Mouse (Mus musculus): Measurements from ENCODE around the gene Gm26602. TPM values are rescaled to one million over a fixed set of nuclear protein-coding genes. Genes with fewer than 3 reads are reported as not detected.

Gm26602 gene
- polyA plus RNA-seq, 1 experiment from 2014 or later, result 5.9 TPM

DNA sequence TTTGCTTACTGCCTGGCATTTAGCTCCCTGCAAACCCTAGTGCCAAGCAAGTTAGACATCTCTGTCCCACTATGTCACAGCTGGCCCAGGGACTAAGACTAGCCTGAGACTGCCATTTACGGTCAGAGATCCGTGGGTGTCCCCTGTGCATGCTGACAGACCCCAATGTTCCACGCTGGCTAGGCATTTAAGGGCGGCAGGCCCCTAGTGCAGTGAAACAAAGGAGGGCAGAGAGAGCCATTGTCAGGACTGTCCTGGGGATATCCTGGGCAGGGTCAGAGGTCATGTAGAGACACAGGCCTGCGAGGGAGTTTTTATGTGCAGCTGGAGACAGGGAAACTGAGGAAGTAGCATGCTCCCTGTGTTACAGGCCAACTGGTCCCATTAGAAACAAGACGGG is 23.2 kb downstream of the Gm26602 start:
- no peak overlapping the region for H3K4me2 ChIP-seq (ENCODE audit: low read depth, low read length)
- H3K9ac ChIP-seq (replicated peaks; ENCODE audit: low read depth, low read length), result no peak overlapping the region
- H3K9me3 ChIP-seq (ENCODE audit: control insufficient read depth, low read length), result no peaks in the 10 kb centered on the region
- ATAC-seq (ENCODE audit: low read depth), result no peak
- no peaks in the 10 kb centered on the region for H3K27me3 ChIP-seq (ENCODE audit: control insufficient read depth, insufficient read depth, low read length)
- H3K27ac ChIP-seq (ENCODE audit: low read depth, low read length), result peak overlapping the region; percentile 39; the same call in 1 of the 2 replicates
- H3K4me3 ChIP-seq (ENCODE audit: low read depth, low read length), result no peak overlapping the region
- 24% methylated on average over 6 of the region's 6 CpGs for WGBS
- peaks cover 31% of the 10 kb centered on the region for H3K4me1 ChIP-seq (ENCODE audit: control insufficient read depth, insufficient read depth, low read length)
- peaks cover 19% of the 10 kb centered on the region for H3K36me3 ChIP-seq (ENCODE audit: control insufficient read depth, insufficient read depth, low read length)

DNA sequence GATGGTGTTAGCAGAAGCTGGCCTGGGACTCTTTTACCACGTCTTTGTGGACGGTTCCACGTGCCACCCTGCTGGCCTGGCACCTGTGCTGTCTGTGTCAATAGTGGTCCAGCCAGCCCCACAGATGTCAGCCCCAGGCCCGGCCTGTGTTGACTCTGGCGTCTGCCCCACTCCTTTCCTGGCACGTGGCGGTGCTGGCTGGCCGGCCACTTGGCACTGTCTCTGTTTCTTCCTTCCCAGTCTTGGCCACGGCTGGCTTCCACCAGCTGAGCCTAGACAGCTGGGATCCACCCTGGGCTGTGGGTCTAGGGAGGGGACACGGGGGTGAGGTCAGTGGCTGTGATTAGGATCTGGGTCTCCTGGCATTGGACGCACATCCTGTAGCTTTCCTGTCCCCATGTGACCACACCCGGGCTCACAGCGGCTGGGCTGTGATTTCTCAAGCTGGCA is 23.6 kb downstream of the Gm26602 start:
- no peaks in the 10 kb centered on the region for H3K27me3 ChIP-seq (ENCODE audit: control insufficient read depth, insufficient read depth, low read length)
- H3K4me3 ChIP-seq (ENCODE audit: low read depth, low read length), result no peak overlapping the region
- ATAC-seq (ENCODE audit: low read depth), result peak; percentile 54; the same call in 1 of the 2 replicates
- peaks cover 29% of the 10 kb centered on the region for H3K4me1 ChIP-seq (ENCODE audit: control insufficient read depth, insufficient read depth, low read length)
- peaks cover 19% of the 10 kb centered on the region for H3K36me3 ChIP-seq (ENCODE audit: control insufficient read depth, insufficient read depth, low read length)
- no peak overlapping the region; the same call in none of the 2 replicates for H3K27ac ChIP-seq (ENCODE audit: low read depth, low read length)
- WGBS, result 45% methylated on average over 13 of the region's 13 CpGs
- no peak overlapping the region for H3K9ac ChIP-seq (replicated peaks; ENCODE audit: low read depth, low read length)
- H3K9me3 ChIP-seq (ENCODE audit: control insufficient read depth, low read length), result no peaks in the 10 kb centered on the region
- no peak overlapping the region for H3K4me2 ChIP-seq (ENCODE audit: low read depth, low read length)

DNA sequence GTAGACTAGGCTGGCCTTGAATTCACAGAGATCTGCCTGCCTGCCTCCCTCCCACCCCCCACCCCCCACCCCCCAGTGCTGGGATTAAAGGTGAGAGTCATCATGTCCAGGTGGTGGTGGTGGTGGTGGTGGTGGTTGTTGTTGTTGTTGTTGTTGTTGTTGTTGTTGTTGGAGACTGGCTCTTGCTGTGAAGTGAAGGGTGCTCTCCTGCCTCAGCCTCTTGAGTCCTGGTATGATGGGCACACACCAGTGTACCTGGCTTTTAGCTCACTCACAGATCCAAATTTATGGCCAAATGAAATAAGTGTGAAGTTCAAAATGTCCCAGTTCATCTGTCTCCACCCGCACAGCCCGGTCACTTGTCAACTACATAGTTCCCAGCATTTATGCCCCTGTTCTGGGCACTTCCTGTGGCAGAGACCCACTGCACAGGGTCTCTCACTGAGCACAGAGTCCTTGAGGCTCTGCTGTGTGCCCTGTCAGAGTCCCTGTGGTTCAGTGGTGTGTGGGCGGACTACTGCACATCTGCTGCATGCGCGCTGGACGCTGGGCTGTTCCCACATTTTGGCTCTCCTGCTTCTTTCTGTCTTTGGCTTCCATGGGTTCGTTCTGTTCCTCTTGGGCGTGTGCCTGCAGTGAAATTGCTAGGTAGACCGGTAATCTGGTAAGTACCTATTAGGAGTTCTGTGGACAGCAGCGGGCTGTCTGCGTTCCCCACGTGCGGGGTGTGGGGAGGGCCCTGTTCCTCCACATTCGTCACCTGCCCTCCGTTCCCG is 24.3 kb downstream of the Gm26602 start:
- Histone ChIP-seq H3K27ac (ENCODE audit: low read depth, low read length) (no peak overlapping the region; the same call in 1 of the 2 replicates), H3K4me1 (ENCODE audit: control insufficient read depth, insufficient read depth, low read length) (peaks cover 29% of the 10 kb centered on the region), H3K4me3 (ENCODE audit: low read depth, low read length) (no peak overlapping the region), H3K36me3 (ENCODE audit: control insufficient read depth, insufficient read depth, low read length) (peaks cover 19% of the 10 kb centered on the region), H3K9me3 (ENCODE audit: control insufficient read depth, low read length) (no peaks in the 10 kb centered on the region), H3K4me2 (ENCODE audit: low read depth, low read length) (no peak overlapping the region), H3K27me3 (ENCODE audit: control insufficient read depth, insufficient read depth, low read length) (no peaks in the 10 kb centered on the region), H3K9ac (replicated peaks; ENCODE audit: low read depth, low read length) (no peak overlapping the region)
- no peak for ATAC-seq (ENCODE audit: low read depth)
- WGBS, result 91% methylated on average over 16 of the region's 16 CpGs

DNA sequence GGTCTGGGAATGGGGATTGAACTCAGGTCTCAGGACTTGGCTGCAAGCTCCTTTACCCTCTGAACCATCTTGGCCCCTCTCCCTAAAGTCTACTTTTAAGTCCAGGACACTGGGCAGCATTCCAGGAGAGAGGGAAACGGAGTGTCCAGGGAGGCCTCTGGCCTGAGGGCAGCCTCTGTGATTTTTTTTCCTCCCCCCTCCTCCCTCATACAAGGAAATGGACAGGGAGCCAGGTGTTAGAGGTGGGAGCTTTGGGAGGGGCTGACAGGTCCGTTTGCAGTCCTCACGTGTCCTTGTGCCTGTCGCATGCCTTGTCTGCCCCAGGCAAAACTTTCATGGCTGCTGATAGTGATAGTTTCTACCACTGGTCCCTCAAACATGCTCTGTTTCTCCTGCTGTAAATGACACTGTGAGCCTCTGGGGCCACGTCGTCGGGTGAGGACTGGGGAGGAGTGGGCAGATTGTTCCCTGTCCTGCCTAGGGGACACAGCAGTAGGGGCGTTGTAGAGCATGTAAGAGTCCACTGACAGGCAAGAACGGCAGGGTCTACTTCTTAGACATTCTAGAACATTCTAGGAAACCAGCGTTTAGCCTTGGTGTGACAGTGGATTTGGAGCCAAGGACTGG is 25.7 kb downstream of the Gm26602 start:
- WGBS, result 79% methylated on average over 10 of the region's 10 CpGs
- ATAC-seq (ENCODE audit: low read depth), result no peak
- Histone ChIP-seq H3K4me3 (ENCODE audit: low read depth, low read length) (no peak overlapping the region), H3K27ac (ENCODE audit: low read depth, low read length) (0 out of 2 replicates have a peak overlapping the region, but pooled peaks have one; percentile 3), H3K4me2 (ENCODE audit: low read depth, low read length) (no peak overlapping the region), H3K9me3 (ENCODE audit: control insufficient read depth, low read length) (no peaks in the 10 kb centered on the region), H3K36me3 (ENCODE audit: control insufficient read depth, insufficient read depth, low read length) (peaks cover 13% of the 10 kb centered on the region), H3K4me1 (ENCODE audit: control insufficient read depth, insufficient read depth, low read length) (peaks cover 25% of the 10 kb centered on the region), H3K27me3 (ENCODE audit: control insufficient read depth, insufficient read depth, low read length) (no peaks in the 10 kb centered on the region), H3K9ac (replicated peaks; ENCODE audit: low read depth, low read length) (peak overlapping the region; percentile 25; the same call in 1 of the 2 replicates)

DNA sequence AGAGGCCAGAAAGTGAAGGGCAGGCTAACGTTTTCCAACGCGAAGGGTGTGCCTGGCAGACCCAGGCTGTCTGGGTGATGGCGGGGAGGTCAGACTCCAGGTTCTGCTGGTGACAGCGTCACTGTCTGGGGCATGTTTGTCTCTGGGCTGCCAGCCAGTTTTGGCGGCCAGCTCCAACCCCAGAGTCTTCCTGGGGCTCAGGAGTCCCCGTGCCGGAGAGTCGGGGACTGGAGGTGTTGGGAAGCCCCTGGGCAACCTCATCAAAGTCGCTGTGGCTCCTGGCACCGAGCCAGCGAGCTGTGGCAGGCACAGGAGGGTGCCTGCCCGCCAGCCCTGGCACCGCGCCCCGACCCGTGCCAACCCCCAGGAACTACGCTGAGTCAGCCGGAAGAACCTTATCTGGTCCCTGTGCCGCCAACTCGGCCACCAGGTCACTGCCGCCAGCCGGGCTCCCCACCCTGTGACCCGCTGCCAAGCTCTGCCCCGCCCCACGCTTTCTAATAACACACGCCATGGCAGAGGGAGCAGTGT is 26.3 kb downstream of the Gm26602 start:
- Histone ChIP-seq H3K27me3 (ENCODE audit: control insufficient read depth, insufficient read depth, low read length) (no peaks in the 10 kb centered on the region), H3K4me3 (ENCODE audit: low read depth, low read length) (no peak overlapping the region), H3K4me1 (ENCODE audit: control insufficient read depth, insufficient read depth, low read length) (peaks cover 25% of the 10 kb centered on the region), H3K9ac (replicated peaks; ENCODE audit: low read depth, low read length) (peak overlapping the region; percentile 25; the same call in 1 of the 2 replicates), H3K9me3 (ENCODE audit: control insufficient read depth, low read length) (no peaks in the 10 kb centered on the region), H3K4me2 (ENCODE audit: low read depth, low read length) (no peak overlapping the region), H3K27ac (ENCODE audit: low read depth, low read length) (0 out of 2 replicates have a peak overlapping the region, but pooled peaks have one; percentile 3), H3K36me3 (ENCODE audit: control insufficient read depth, insufficient read depth, low read length) (peaks cover 13% of the 10 kb centered on the region)
- no peak for ATAC-seq (ENCODE audit: low read depth)
- 48% methylated on average over 27 of the region's 27 CpGs for WGBS

DNA sequence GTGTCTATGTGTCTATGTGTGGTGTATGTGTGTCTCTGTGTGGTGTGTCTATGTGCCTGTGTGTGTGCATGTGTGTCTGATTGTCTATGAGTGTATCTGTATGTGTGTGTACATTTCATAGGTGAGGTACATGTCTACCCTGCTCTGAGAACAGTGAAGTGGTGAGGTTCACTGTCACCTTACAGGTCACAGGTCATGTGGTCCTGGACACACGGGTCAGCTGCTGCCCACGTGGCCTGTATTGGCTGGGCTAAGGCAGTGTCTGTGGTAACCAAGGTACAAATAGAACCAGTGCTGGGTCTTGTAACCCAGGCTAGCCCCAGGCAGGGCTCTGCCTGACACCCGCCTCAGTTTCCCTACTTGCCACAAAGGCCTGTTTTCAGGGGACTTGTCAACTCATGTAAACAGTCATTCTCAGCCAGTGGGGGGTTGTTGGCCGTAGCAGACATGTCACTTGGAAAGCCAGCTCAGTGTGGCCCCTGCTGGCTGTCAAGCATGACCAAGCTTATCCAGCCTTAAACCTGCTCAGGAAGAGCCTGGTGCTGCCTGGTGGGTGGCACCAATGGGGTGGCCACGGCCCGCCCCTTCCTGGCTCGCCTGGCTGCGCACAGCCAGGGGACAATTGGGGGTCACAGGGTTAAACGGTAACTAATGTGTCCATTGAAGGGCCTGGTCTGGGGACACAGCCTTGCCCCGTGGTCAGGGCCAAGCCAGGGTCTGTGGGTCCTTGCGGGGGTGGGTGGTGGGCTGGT is 27.3 kb downstream of the Gm26602 start:
- WGBS, result 36% methylated on average over 11 of the region's 11 CpGs
- Histone ChIP-seq H3K4me2 (ENCODE audit: low read depth, low read length) (no peak overlapping the region), H3K9me3 (ENCODE audit: control insufficient read depth, low read length) (no peaks in the 10 kb centered on the region), H3K27me3 (ENCODE audit: control insufficient read depth, insufficient read depth, low read length) (no peaks in the 10 kb centered on the region), H3K4me1 (ENCODE audit: control insufficient read depth, insufficient read depth, low read length) (peaks cover 19% of the 10 kb centered on the region), H3K27ac (ENCODE audit: low read depth, low read length) (no peak overlapping the region), H3K4me3 (ENCODE audit: low read depth, low read length) (no peak overlapping the region), H3K36me3 (ENCODE audit: control insufficient read depth, insufficient read depth, low read length) (0 out of 2 replicates have a peak, but pooled peaks cover 6% of the 10 kb centered on the region), H3K9ac (replicated peaks; ENCODE audit: low read depth, low read length) (no peak overlapping the region)
- no peak for ATAC-seq (ENCODE audit: low read depth)

DNA sequence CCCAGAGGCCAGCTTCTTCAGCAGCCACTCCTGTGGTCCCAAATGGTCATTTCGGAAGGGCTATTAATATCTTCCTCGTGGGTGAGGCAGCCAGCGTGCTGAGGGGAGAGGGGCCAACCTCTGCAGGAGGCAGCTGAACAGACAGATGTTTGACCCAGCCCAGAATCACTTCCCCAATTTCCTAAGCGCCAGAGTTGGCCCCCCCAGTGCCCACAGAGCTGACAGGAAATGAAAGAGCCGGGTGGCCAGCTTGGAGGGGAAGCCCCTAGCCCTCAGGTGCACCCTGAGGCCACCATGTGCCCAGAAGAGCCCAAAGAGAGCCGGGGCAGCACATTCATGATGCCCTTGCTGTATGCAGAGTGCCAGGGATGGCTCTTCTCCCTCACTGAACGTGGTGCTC is 30.1 kb downstream of the Gm26602 start:
- Histone ChIP-seq H3K27me3 (ENCODE audit: control insufficient read depth, insufficient read depth, low read length) (no peaks in the 10 kb centered on the region), H3K4me1 (ENCODE audit: control insufficient read depth, insufficient read depth, low read length) (peaks cover 16% of the 10 kb centered on the region), H3K9me3 (ENCODE audit: control insufficient read depth, low read length) (no peaks in the 10 kb centered on the region), H3K36me3 (ENCODE audit: control insufficient read depth, insufficient read depth, low read length) (0 out of 2 replicates have a peak, but pooled peaks cover 6% of the 10 kb centered on the region), H3K27ac (ENCODE audit: low read depth, low read length) (no peak overlapping the region), H3K4me3 (ENCODE audit: low read depth, low read length) (no peak overlapping the region), H3K9ac (replicated peaks; ENCODE audit: low read depth, low read length) (no peak overlapping the region), H3K4me2 (ENCODE audit: low read depth, low read length) (no peak overlapping the region)
- no peak for ATAC-seq (ENCODE audit: low read depth)
- WGBS, result 68% methylated on average over 7 of the region's 7 CpGs

DNA sequence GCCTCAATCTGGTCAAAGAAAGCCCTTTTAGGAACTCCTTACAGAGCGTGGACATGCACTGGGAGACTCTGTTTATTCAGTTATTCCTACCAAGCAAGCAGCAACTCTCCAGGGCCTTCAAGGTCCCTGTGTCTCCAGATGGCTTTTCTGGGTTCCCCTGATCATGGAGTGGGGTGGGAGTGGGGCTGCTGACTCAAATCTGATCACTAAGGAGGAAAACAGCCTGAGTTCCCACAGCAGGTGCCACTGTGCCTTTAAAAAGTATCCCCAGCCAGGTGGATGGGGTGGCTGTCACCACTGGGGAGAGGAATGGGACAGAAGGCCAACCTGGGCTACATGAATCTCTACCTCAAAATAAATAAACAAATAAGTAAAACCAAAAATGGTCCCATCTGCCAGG is 32.3 kb downstream of the Gm26602 start:
- Histone ChIP-seq H3K4me3 (ENCODE audit: low read depth, low read length) (no peak overlapping the region), H3K9me3 (ENCODE audit: control insufficient read depth, low read length) (no peaks in the 10 kb centered on the region), H3K4me2 (ENCODE audit: low read depth, low read length) (no peak overlapping the region), H3K27me3 (ENCODE audit: control insufficient read depth, insufficient read depth, low read length) (no peaks in the 10 kb centered on the region), H3K27ac (ENCODE audit: low read depth, low read length) (no peak overlapping the region), H3K9ac (replicated peaks; ENCODE audit: low read depth, low read length) (no peak overlapping the region), H3K4me1 (ENCODE audit: control insufficient read depth, insufficient read depth, low read length) (peaks cover 8% of the 10 kb centered on the region; the same call in 1 of the 2 replicates), H3K36me3 (ENCODE audit: control insufficient read depth, insufficient read depth, low read length) (peaks cover 6% of the 10 kb centered on the region; the same call in 1 of the 2 replicates)
- ATAC-seq (ENCODE audit: low read depth), result no peak
- 70% methylated on average over 1 of the region's 1 CpGs for WGBS

All from neural tube, embryonic 14.5 days (tissue).